Mouse (Mus musculus) neural tube, embryonic 15.5 days (tissue): ENCODE data around the gene BC004004. TPM values are rescaled to one million over a fixed set of nuclear protein-coding genes. Genes with fewer than 3 reads are reported as not detected.
"Not testable (repeated sequence)": the region's sequence is repeated elsewhere in the genome, so short reads cannot be mapped to it uniquely, and the experiment has no call there.

Experiments
- ATAC-seq: fragments of 200-750 bp; cut with Nextera tagmentation; 2 replicates; pipeline ENCODE4 v1.8.0; 2017; ENCODE audit warnings: mild to moderate bottlenecking, moderate TSS enrichment, moderate library complexity; ENCODE audit not compliant: low FRiP score
- H3K27ac ChIP-seq: fragments of 300-500 bp; sonication (generic); replicated peaks from 2 replicates; pipeline ENCODE4 v1.5.1; 2015; ENCODE audit warnings: mild to moderate bottlenecking, inconsistent platforms
- H3K27me3 ChIP-seq: fragments of 300-500 bp; sonication (generic); replicated peaks from 2 replicates; pipeline ENCODE4 v1.6.1; 2015; ENCODE audit warnings: inconsistent platforms
- H3K36me3 ChIP-seq: fragments of 300-500 bp; sonication (generic); 2 replicates; pipeline ENCODE4 v1.6.1; 2015; ENCODE audit warnings: inconsistent platforms
- H3K4me1 ChIP-seq: fragments of 300-500 bp; sonication (generic); 2 replicates; pipeline ENCODE4 v1.6.1; 2015; ENCODE audit warnings: inconsistent platforms
- H3K4me2 ChIP-seq: fragments of 300-500 bp; sonication (generic); 2 replicates; pipeline ENCODE4 v1.6.1; 2015; ENCODE audit warnings: inconsistent platforms, mild to moderate bottlenecking, moderate library complexity
- H3K4me3 ChIP-seq: fragments of 300-500 bp; sonication (generic); replicated peaks from 2 replicates; pipeline ENCODE4 v1.5.1; 2015; ENCODE audit warnings: mild to moderate bottlenecking, inconsistent platforms
- H3K9ac ChIP-seq: fragments of 300-500 bp; sonication (generic); replicated peaks from 2 replicates; pipeline ENCODE4 v1.6.1; 2015; ENCODE audit warnings: mild to moderate bottlenecking, inconsistent platforms
- H3K9me3 ChIP-seq: fragments of 300-500 bp; sonication (generic); replicated peaks from 2 replicates; pipeline ENCODE4 v1.6.1; 2016; ENCODE audit warnings: inconsistent platforms
- WGBS: fragments of 180-500 bp; shearing (Covaris S2); methylation state at CpG from one replicate; pipeline ENCODE4 v1.1.7; 2015; ENCODE audit warnings: mixed read lengths; 5-methylcytosine and 5-hydroxymethylcytosine counted together
- polyA plus RNA-seq: library from polyadenylated mRNA; unstranded; fragments of >200 nt; fragmentation: Nextera tagmentation; extraction: Ambion mirVana; gene quantifications from 2 replicates; pipeline ENCODE4 v1.2.1, GENCODE M21; 2015

BC004004 gene
- polyA plus RNA-seq, 1 experiment from 2014 or later: 116 TPM

DNA sequence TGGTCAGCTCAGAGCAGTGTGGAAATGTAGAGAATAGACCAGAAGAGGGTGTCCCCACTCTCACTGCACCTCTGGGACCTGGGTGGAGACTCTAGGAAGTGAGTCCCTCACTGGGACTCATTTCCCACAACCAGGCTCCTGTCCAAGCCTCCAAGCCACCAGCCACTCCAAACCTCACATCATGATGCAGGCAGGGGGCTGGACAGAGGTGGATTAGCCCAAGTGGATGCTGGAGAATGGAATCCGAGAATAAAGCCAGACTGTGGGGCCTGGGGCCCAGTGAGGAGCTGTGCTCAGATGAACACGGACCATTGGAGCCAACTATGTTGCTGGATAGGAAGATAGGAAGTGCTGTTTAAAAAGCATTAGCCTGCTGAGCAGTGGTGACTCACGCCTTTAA, 48.3 kb downstream of the BC004004 start:
- Histone ChIP-seq H3K36me3 (no peaks in the 10 kb centered on the region), H3K4me2 (no peak overlapping the region), H3K27me3 (peaks cover 17% of the 10 kb centered on the region), H3K9me3 (no peaks in the 10 kb centered on the region), H3K9ac (no peak overlapping the region), H3K4me3 (no peak overlapping the region), H3K4me1 (peaks cover 7% of the 10 kb centered on the region), H3K27ac (no peak overlapping the region)
- 81% methylated on average over 3 of the region's 3 CpGs for WGBS
- ATAC-seq: no peak

DNA sequence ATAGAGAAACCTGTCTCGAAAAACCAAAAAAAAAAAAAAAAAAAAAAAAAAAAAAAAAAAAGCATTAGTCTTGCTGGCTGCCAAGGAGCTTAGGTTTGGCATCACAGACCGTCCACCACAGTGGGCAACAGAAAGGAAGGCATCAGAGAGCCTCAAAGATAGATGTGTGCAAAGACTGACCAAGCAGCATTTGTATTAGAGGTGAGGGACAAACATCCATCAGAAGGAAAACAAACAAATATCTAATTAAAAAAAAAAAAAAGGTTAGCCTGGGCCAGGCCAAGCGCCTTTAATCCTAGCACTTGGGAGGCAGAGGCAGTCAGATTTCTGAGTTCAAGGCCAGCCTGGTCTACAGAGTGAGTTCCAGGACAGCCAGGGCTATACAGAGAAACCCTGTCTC, 48.8 kb downstream of the BC004004 start, which contains the start of gene Pi16:
Pi16 (plus strand) TSS at position 301 of the 400 bp plus-strand sequence.
- not testable (repeated sequence) for H3K9ac ChIP-seq, ATAC-seq, H3K36me3 ChIP-seq, H3K4me2 ChIP-seq, H3K4me3 ChIP-seq, H3K27ac ChIP-seq, H3K9me3 ChIP-seq
- H3K4me1 ChIP-seq: peaks cover 11% of the 10 kb centered on the region
- WGBS: 86% methylated on average over 3 of the region's 3 CpGs
- peaks cover 22% of the 10 kb centered on the region for H3K27me3 ChIP-seq

DNA sequence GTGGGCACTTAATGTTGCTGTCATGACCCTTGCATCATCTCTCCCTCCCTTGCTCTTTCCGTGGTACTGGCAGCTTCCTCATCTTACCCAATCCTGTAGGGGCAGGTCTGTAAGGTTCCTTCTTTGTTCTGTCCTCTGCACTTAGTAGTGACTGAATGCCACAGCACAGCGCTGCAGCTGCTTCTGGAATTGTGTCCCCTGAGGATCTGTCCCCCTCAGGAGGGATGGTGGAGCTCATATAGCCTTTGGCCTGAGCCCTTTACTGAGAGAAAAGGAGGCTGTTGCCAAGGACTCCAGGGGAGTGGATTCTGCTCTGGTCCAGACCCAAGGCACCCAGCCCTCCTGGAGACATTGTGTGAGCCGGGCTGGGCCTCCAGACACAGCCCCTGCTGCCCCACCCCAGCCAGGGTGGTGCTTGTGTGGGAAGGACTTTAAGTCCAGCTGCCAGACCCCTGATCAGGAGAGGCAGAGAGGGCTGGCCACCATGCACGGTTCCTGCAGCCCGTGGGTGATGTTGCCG, 50.2 kb downstream of the BC004004 start:
- Histone ChIP-seq H3K36me3 (no peaks in the 10 kb centered on the region), H3K9me3 (no peaks in the 10 kb centered on the region), H3K9ac (no peak overlapping the region), H3K27me3 (peaks cover 29% of the 10 kb centered on the region), H3K27ac (no peak overlapping the region), H3K4me1 (peaks cover 11% of the 10 kb centered on the region), H3K4me2 (no peak overlapping the region), H3K4me3 (no peak overlapping the region)
- 60% methylated on average over 6 of the region's 6 CpGs for WGBS
- ATAC-seq: no peak

DNA sequence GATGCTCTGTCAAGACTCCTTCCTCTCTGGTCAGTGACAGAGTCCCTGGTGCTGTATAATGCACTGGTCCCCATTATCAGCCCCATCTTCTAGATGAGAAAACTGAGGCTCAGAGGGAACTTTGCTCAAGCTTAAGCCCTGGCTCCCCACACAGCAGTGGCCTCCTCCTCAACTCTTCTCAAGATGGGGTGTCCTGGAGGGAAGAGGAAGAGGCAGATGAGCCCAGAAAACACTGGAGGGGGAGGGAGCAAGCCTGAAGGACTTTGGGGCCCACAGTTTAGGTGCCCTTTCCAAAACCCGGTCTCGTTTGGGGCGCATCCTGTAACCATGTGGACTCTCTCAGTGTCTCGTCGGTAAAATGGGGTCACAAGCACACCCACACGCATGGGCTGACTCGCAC, 50.9 kb downstream of the BC004004 start:
- H3K4me2 ChIP-seq: no peak overlapping the region
- H3K9ac ChIP-seq: no peak overlapping the region
- no peak for ATAC-seq
- H3K4me1 ChIP-seq: peaks cover 11% of the 10 kb centered on the region
- no peak overlapping the region for H3K27ac ChIP-seq
- no peaks in the 10 kb centered on the region for H3K9me3 ChIP-seq
- no peak overlapping the region for H3K4me3 ChIP-seq
- peaks cover 29% of the 10 kb centered on the region for H3K27me3 ChIP-seq
- WGBS: 89% methylated on average over 7 of the region's 7 CpGs
- no peaks in the 10 kb centered on the region for H3K36me3 ChIP-seq

DNA sequence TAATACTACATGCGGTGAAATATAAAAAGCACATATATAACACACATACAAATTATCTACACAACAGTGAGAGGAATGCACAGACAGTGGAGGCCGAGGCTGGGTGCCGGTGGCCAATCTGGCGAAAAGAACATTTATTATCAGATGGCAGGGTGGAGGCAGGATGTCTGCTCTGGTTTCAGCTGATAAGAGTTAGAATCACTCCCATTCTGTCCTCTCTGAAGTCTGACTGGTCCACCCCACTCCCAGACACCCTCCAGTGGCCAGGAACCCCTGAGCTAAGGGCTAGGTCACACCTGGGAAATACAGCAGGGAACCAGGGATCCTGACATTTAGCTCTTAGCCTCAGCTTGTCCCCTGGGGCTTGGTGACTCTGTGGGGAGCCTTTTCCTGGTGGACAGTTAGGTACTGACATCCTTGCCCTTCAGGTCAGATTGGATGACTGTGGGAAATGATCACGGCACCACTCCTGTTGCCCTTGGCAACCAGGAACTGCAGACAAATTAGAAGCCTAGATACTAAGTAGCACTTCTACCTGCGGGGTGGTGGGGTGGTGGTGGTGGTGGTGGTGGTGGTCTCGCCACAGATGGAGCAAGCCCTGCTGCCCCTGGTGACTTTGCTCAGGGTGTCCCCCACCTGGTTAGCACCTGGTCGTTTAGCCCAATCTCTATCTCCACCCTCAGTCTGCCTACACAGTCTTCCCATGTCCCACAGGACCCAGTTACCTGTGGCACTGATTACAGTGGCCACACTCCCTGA, 51.5 kb downstream of the BC004004 start:
- 72% methylated on average over 8 of the region's 8 CpGs for WGBS

DNA sequence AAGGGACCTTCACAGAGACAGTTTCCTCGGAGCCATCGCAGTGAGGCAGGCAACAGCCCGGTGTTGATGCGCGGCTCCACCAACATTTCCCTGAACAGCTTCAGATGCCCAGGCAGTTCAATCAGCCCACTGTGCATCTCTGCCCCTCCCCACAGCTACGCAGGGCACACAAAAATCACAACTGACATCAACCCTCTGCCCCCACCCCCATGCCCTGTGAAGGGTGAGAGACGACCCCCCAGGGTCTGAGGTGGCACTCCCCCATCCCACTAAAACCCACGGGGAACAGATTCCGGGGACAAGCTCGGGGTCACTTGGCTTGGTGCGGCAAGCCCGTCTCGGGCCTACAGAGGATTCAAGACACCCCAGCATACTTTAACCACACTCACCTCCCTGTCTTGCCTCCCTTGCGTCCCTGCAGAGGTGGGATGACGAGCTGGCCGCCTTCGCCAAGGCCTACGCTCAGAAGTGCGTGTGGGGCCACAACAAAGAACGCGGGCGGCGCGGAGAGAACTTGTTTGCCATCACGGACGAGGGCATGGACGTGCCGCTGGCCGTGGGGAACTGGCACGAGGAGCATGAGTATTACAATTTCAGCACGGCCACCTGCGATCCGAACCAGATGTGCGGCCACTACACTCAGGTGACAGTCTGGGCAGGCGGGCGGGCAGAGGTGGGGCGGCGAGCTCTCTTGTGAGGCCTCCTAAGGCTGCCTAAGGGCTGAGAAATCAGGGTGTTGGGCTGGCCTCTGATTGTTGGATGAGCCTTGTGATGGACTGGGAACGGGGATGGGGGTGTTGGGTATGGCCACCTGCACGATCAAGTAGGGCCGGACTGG, 53.4 kb downstream of the BC004004 start:
- Histone ChIP-seq H3K9me3 (no peaks in the 10 kb centered on the region), H3K36me3 (no peaks in the 10 kb centered on the region), H3K4me2 (peak overlapping the region; percentile 11), H3K27ac (no peak overlapping the region), H3K9ac (no peak overlapping the region), H3K27me3 (peaks cover 29% of the 10 kb centered on the region), H3K4me1 (peaks cover 21% of the 10 kb centered on the region), H3K4me3 (no peak overlapping the region)
- 21% methylated on average over 41 of the region's 41 CpGs for WGBS
- ATAC-seq: no peak

More for the DNA sequence above, 51.5 kb downstream of the BC004004 start:
- Histone ChIP-seq H3K27ac (no peak overlapping the region), H3K4me3 (no peak overlapping the region), H3K36me3 (no peaks in the 10 kb centered on the region), H3K9ac (no peak overlapping the region), H3K4me2 (no peak overlapping the region), H3K4me1 (peaks cover 10% of the 10 kb centered on the region), H3K9me3 (no peaks in the 10 kb centered on the region), H3K27me3 (peaks cover 29% of the 10 kb centered on the region)
- no peak for ATAC-seq

DNA sequence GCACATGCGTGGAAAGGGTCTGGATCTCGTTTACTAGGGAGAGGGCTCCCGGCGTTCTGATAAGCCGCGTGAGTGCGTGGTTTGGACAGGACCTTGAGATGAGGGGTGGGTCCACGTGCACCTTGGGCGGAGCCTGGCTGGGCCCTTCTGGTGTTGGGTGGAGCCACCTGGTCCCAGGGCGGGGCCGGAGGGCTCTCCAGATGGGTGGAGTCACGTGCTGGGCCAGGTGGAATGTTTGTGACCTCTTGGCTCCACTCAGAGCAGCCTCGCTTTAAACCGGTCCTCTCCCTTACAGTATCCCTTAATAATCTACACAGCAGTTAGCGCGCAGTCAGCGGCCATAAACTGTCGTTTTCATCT, 54.0 kb downstream of the BC004004 start:
- peak overlapping the region; percentile 11; the same call in 1 of the 2 replicates for H3K4me2 ChIP-seq
- 19% methylated on average over 18 of the region's 18 CpGs for WGBS
- H3K9ac ChIP-seq: no peak overlapping the region
- no peak overlapping the region for H3K4me3 ChIP-seq
- no peaks in the 10 kb centered on the region for H3K9me3 ChIP-seq
- no peak for ATAC-seq
- H3K4me1 ChIP-seq: peaks cover 27% of the 10 kb centered on the region
- no peaks in the 10 kb centered on the region for H3K36me3 ChIP-seq
- H3K27me3 ChIP-seq: peaks cover 29% of the 10 kb centered on the region
- H3K27ac ChIP-seq: no peak overlapping the region

DNA sequence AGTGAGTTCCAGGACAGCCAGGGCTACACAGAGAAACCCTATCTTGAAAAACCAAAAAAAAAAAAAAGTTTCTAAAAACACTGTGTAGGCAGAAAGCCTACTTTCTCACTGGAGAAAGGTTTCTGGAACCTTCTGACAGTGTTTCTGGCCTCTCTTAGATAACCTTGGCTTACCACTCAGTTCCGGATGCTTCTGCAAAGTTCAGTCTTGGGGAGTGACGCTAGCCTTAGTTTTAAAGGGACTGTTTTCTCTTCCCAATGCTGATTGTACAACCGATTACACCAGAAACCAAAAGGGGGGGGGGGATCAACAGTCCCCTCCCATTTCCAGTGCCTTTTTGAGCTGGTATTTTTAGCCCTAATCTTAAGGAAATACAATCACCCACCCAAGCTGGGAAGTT, 55.0 kb downstream of the BC004004 start:
- WGBS: 94% methylated on average over 3 of the region's 3 CpGs
- Histone ChIP-seq H3K9me3 (no peaks in the 10 kb centered on the region), H3K4me2 (no peak overlapping the region), H3K27me3 (peaks cover 29% of the 10 kb centered on the region), H3K36me3 (no peaks in the 10 kb centered on the region), H3K4me1 (peaks cover 31% of the 10 kb centered on the region), H3K9ac (no peak overlapping the region), H3K27ac (no peak overlapping the region), H3K4me3 (no peak overlapping the region)
- no peak for ATAC-seq

DNA sequence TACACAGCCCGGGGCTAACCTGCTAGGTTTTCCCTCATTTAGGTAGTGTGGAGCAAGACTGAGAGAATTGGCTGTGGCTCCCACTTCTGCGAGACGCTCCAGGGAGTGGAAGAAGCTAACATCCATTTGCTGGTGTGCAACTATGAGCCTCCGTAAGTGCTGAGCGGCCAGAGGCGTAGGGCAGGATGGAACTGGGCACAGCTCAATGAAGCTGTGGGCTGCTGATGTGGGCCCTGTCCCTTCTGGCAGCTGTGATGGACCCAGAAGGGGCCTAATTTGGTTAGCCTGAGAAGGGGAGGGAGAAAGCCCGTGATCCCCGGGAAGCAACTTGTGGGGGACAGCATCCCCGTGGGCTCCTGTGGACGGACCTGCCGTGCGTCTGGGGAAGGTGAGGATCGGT, 57.2 kb downstream of the BC004004 start:
- Histone ChIP-seq H3K4me1 (peaks cover 35% of the 10 kb centered on the region), H3K9ac (peak overlapping the region; percentile 28; the same call in 1 of the 2 replicates), H3K27ac (no peak overlapping the region), H3K27me3 (peaks cover 23% of the 10 kb centered on the region), H3K4me2 (peak overlapping the region; percentile 58), H3K36me3 (peaks cover 10% of the 10 kb centered on the region; the same call in 1 of the 2 replicates), H3K4me3 (no peak overlapping the region), H3K9me3 (no peaks in the 10 kb centered on the region)
- 44% methylated on average over 13 of the region's 13 CpGs for WGBS
- ATAC-seq: no peak

DNA sequence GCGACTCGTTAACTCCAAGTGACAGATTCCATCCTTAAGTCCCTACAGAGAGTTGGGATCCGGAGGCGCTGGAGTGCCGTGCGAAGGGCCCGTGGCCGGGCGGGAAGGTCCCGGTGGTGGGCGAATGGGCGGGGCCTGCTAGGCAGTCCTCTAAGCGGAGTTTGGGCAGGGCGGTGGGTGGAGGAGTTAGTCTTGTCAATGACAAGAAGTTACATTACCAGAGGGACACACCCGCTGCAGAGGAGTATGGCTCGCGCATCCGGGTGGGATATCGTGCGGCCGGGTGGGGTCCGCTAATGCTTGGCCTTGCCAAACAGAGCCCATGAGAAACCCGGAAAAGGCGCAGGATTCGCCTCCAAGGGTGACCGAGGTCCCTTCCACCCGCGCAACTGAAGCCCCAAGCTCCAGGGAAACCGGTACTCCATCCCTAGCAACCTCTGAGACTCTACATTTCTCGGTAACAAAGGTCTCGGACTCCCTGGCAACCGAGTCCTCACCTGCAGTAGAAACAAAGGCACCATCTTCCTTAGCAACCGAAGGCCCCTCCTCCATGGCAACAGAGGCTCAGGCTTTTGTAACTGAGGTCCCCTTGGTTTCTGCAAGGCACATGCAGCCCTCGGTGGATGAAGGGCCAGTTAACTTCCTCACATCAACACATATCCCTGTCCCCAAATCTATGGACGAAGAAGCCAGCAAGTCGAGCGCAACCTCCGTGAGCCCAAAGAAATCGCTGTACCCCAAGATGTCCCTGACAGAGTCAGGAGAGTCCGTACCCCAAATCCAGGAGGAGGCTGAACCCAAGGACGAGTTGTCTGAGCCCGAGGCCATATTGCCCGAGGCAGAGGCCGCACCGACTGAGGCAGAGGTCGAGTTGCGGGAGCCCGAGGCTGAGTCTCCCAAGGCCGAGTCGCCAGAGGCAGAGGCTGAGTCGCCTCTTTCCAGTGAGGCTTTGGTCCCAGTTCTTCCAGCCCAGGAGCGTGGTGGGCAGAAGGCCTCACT, 58.2 kb downstream of the BC004004 start:
- Histone ChIP-seq H3K27ac (peak overlapping the region; percentile 25), H3K9me3 (no peaks in the 10 kb centered on the region), H3K36me3 (peaks cover 17% of the 10 kb centered on the region), H3K4me2 (peak overlapping the region; percentile 58), H3K9ac (peak overlapping the region; percentile 28; the same call in 1 of the 2 replicates), H3K4me3 (peak overlapping the region; percentile 19), H3K27me3 (peaks cover 13% of the 10 kb centered on the region), H3K4me1 (peaks cover 36% of the 10 kb centered on the region)
- ATAC-seq: peak; percentile 55
- 11% methylated on average over 52 of the region's 52 CpGs for WGBS

DNA sequence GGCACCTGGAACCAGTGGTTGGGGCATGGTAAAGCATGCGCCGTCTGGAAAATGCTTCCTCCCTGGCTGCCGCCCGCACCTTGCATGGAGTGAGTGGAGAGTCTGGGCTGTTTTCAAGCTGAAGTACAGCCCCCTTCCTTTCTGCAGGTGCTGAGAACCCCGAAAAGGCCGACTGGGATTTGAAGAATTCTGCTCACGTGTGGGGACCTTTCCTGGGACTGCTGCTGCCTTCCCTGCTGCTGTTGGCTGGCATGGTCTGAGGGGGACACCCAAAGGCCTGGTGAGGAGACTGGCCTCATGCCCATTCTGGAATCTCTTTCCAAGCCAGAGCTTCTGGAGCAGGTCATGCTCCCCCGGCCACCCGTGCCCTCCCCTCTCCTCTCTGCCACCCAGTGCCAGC, 59.1 kb downstream of the BC004004 start:
- H3K9ac ChIP-seq: 0 out of 2 replicates have a peak overlapping the region, but pooled peaks have one; percentile 5

More for the DNA sequence above, 59.1 kb downstream of the BC004004 start:
- 83% methylated on average over 9 of the region's 9 CpGs for WGBS
- no peaks in the 10 kb centered on the region for H3K9me3 ChIP-seq
- H3K4me1 ChIP-seq: peaks cover 33% of the 10 kb centered on the region
- peaks cover 26% of the 10 kb centered on the region for H3K36me3 ChIP-seq
- peak; percentile 26; the same call in 1 of the 2 replicates for ATAC-seq
- no peak overlapping the region for H3K4me3 ChIP-seq
- H3K27ac ChIP-seq: no peak overlapping the region
- no peak overlapping the region; the same call in 1 of the 2 replicates for H3K4me2 ChIP-seq
- peaks cover 4% of the 10 kb centered on the region for H3K27me3 ChIP-seq
